Comparison of ENCODE assay signal across 24 mouse cellular contexts in the genomic region with DNA sequence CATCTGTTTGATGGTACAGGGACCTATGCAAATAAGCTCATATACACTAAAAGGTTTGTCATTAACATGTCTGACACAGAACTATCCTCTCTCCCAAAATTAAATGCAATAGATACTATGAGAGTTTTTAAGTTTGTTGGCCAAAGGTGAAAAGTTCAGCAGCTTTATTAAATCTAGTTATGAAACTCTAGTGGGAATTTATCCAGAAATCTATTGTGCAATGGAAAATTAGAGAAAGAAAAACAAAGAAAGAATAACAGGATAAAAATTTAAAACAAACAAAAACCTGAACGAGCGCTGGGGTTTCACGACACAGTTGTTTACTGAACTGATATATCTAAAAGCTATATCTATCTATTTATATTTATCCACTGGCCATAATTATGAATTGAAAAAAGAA.
DNase-seq lines count a peak whose midpoint lies in the region; ATAC-seq and TF ChIP-seq lines count a peak whose summit lies in the region.
"Had no signal": no experiment of that assay in that cellular context is flagged by ENCODE, and none has a peak within 500 bp of the region (broad histone marks: within the 10 kb centered on the region; RNA-seq: fewer than 3 reads in every experiment).

No protein-coding gene starts in this region.

- H3K9me3 ChIP-seq in lung, postnatal 0 days (ENCODE audit: low read length): no peaks in the 10 kb centered on the region
- H3K9me3 ChIP-seq: embryonic facial prominence, embryonic 13.5 days; embryonic facial prominence, embryonic 15.5 days; forebrain, embryonic 10.5 days; forebrain, embryonic 12.5 days; G1E had no signal

- no peaks in the 10 kb centered on the region for H3K27me3 ChIP-seq in liver, adult 2 months (ENCODE audit: control insufficient read depth, insufficient read depth, low read length)
- H3K27me3 ChIP-seq in lung, postnatal 0 days (replicated peaks; ENCODE audit: insufficient read depth, low read length): no peaks in the 10 kb centered on the region
- H3K27me3 ChIP-seq: CH12.LX; embryonic facial prominence, embryonic 13.5 days; embryonic facial prominence, embryonic 15.5 days; forebrain, embryonic 12.5 days; Patski had no signal

- no peak for TF ChIP-seq POLR2A in liver, adult 2 months (IDR thresholded peaks at IDR 0.05; ENCODE audit: extremely low read depth, insufficient read depth, low read length)

- no peaks in the 10 kb centered on the region for H3K4me1 ChIP-seq in liver, adult 2 months (ENCODE audit: control insufficient read depth, insufficient read depth, low read length)
- no peaks in the 10 kb centered on the region for H3K4me1 ChIP-seq in lung, postnatal 0 days (ENCODE audit: insufficient read depth, low read depth, low read length)
- H3K4me1 ChIP-seq: embryonic facial prominence, embryonic 13.5 days; embryonic facial prominence, embryonic 15.5 days; forebrain, embryonic 12.5 days had no signal

- no peak overlapping the region for H3K9ac ChIP-seq in liver, adult 2 months (ENCODE audit: low read depth, low read length)
- H3K9ac ChIP-seq in lung, postnatal 0 days (replicated peaks; ENCODE audit: low read depth): no peak overlapping the region
- H3K9ac ChIP-seq: embryonic facial prominence, embryonic 13.5 days; embryonic facial prominence, embryonic 15.5 days; forebrain, embryonic 12.5 days had no signal

- no peak for DNase-seq in gastrocnemius, adult 2 months
- DNase-seq in gastrocnemius, postnatal 36 days: no peak
- peak; percentile 70 for DNase-seq in liver, adult 2 months (ENCODE audit: extremely low read depth, low read depth, low spot score)
- DNase-seq in liver: no peak
- peak; percentile 29 for DNase-seq in lung, postnatal 0 days (ENCODE audit: low spot score)
- DNase-seq in lung, postnatal 10 days: no peak
- peak; percentile 64 for DNase-seq in adipocyte (ENCODE audit: low spot score)
- DNase-seq: adrenal gland, postnatal 25 days; B cell, adult 2 months; cerebellum, adult 11 months; cerebellum, adult 18-20 months; cerebellum, adult 8-10 months; cerebellum, adult 9-11 months; cerebellum, postnatal 36 days had no signal

- WGBS in liver, adult 2 months: 40% methylated on average over 3 of the region's 3 CpGs
- WGBS in lung, postnatal 0 days: 36% methylated on average over 3 of the region's 3 CpGs

- TF ChIP-seq CTCF in gastrocnemius, adult 2 months (IDR thresholded peaks at IDR 0.05): no peak
- TF ChIP-seq CTCF in liver, adult 2 months (IDR thresholded peaks at IDR 0.05; ENCODE audit: low read depth, low read length): no peak
- TF ChIP-seq CTCF in lung, postnatal 0 days (IDR thresholded peaks at IDR 0.05): no peak

- no peaks in the 10 kb centered on the region for H3K36me3 ChIP-seq in liver, adult 2 months (ENCODE audit: control insufficient read depth, insufficient read depth, low read length)
- no peaks in the 10 kb centered on the region for H3K36me3 ChIP-seq in lung, postnatal 0 days (ENCODE audit: insufficient read depth, low read length)
- H3K36me3 ChIP-seq: embryonic facial prominence, embryonic 13.5 days; embryonic facial prominence, embryonic 15.5 days; forebrain, embryonic 10.5 days; forebrain, embryonic 12.5 days; G1E had no signal

- no peak for ATAC-seq in lung, postnatal 0 days
- ATAC-seq: activated CD4-positive, CD25-positive, alpha-beta regulatory T cell, adult 4 months; CD4-positive, CD25-positive, alpha-beta regulatory T cell, adult 4 months; Patski had no signal

- H3K27ac ChIP-seq in gastrocnemius, adult 2 months: peak overlapping the region; percentile 20; the same call in 1 of the 2 replicates
- H3K27ac ChIP-seq in liver, adult 2 months (replicated peaks; ENCODE audit: insufficient read depth, low read depth, low read length): no peak overlapping the region
- H3K27ac ChIP-seq in lung, postnatal 0 days (ENCODE audit: low read length): no peak overlapping the region
- H3K27ac ChIP-seq: embryonic facial prominence, embryonic 13.5 days; embryonic facial prominence, embryonic 15.5 days; forebrain, embryonic 10.5 days; forebrain, embryonic 12.5 days had no signal

- H3K79me2 ChIP-seq in liver, adult 2 months (ENCODE audit: control insufficient read depth, insufficient read depth, low read length): no peaks in the 10 kb centered on the region

- H3K4me3 ChIP-seq in gastrocnemius, adult 2 months: no peak overlapping the region
- no peak overlapping the region for H3K4me3 ChIP-seq in liver, adult 2 months (ENCODE audit: insufficient read depth, low read depth, low read length)
- H3K4me3 ChIP-seq in lung, postnatal 0 days (ENCODE audit: low read depth, low read length): no peak overlapping the region
- H3K4me3 ChIP-seq: embryonic facial prominence, embryonic 13.5 days; embryonic facial prominence, embryonic 15.5 days; erythroblast, embryonic 14.5 days; forebrain, embryonic 10.5 days; forebrain, embryonic 12.5 days had no signal

- intact Hi-C loops in gastrocnemius, adult 2 months (cut with DNase I): no loop called here
- intact Hi-C loops in gastrocnemius, postnatal 36 days (cut with DNase I): no loop called here

- no peak for TF ChIP-seq EP300 in lung, postnatal 0 days (IDR thresholded peaks at IDR 0.05)

- no peak overlapping the region for H3K4me2 ChIP-seq in lung, postnatal 0 days (replicated peaks; ENCODE audit: low read depth, low read length)
- H3K4me2 ChIP-seq: embryonic facial prominence, embryonic 13.5 days; embryonic facial prominence, embryonic 15.5 days; forebrain, embryonic 12.5 days had no signal

Comparison
In these comparisons a context has a peak if more than half of its experiments do, and no peak if none do; other contexts are left out.
1. DNase-seq: peak in liver, adult 2 months (single experiment), lung, postnatal 0 days (single experiment) and adipocyte (single experiment); none in gastrocnemius, adult 2 months (single experiment), gastrocnemius, postnatal 36 days (0 of 2), liver (single experiment) and lung, postnatal 10 days (single experiment).